Mouse (Mus musculus) megakaryocyte, embryonic 14.5 days (primary cell): ENCODE measurements around the gene Dnaja4. TPM values are rescaled to one million over a fixed set of nuclear protein-coding genes. Genes with fewer than 3 reads are reported as not detected.

Experiments
- H3K27me3 ChIP-seq: replicated peaks from 2 replicates; pipeline ENCODE3; 2012; ENCODE audit warnings: inconsistent platforms
- H3K36me3 ChIP-seq: replicated peaks from 2 replicates; pipeline ENCODE3; 2012; ENCODE audit warnings: low read length, inconsistent platforms, mixed read lengths
- H3K4me1 ChIP-seq: 2 replicates; pipeline ENCODE4 v1.6.1; 2012; ENCODE audit warnings: inconsistent platforms
- H3K4me3 ChIP-seq: replicated peaks from 2 replicates; pipeline ENCODE3; 2012; ENCODE audit warnings: moderate library complexity, mild to moderate bottlenecking, inconsistent platforms
- H3K9me3 ChIP-seq: 2 replicates; pipeline ENCODE4 v1.6.1; 2012; ENCODE audit warnings: inconsistent platforms
- FLI1 ChIP-seq: IDR thresholded peaks from 2 replicates; pipeline ENCODE4 v1.6.1; 2012; ENCODE audit warnings: low read length, inconsistent platforms, mixed read lengths
- GATA1 ChIP-seq: IDR thresholded peaks from 3 replicates; pipeline ENCODE4 v1.6.1; 2012; ENCODE audit warnings: mixed read lengths, low read length, inconsistent platforms, borderline replicate concordance
- polyA plus RNA-seq: library from polyadenylated mRNA; stranded (reverse); fragments of >175 nt; gene quantifications from 2 replicates; pipeline ENCODE4 v1.2.3, GENCODE M21; 2012; ENCODE audit warnings: low replicate concordance; ENCODE audit not compliant: insufficient read depth

Gene Dnaja4
- polyA plus RNA-seq, 1 experiment = 0.46 TPM

- Histone ChIP-seq H3K9me3 (no peaks in the 10 kb centered on the region), H3K36me3 (peaks cover 95% of the 10 kb centered on the region), H3K4me1 (no peaks in the 10 kb centered on the region), H3K27me3 (no peaks in the 10 kb centered on the region), H3K4me3 (no peak overlapping the region)
- TF ChIP-seq FLI1 (no peak), GATA1 (no peak)
Measured at GRCm38 (mm10) chr9:54717527-54717926, 18.9 kb downstream of the Dnaja4 start.

- Histone ChIP-seq H3K4me3 (no peak overlapping the region), H3K27me3 (no peaks in the 10 kb centered on the region), H3K36me3 (peaks cover 96% of the 10 kb centered on the region), H3K4me1 (no peaks in the 10 kb centered on the region), H3K9me3 (no peaks in the 10 kb centered on the region)
- TF ChIP-seq GATA1 = no peak
- no peak for TF ChIP-seq FLI1
Measured at GRCm38 (mm10) chr9:54722156-54722555, 23.5 kb downstream of the Dnaja4 start.

- H3K4me3 ChIP-seq = no peak overlapping the region
- TF ChIP-seq FLI1 = no peak
- TF ChIP-seq GATA1 = no peak
Measured at GRCm38 (mm10) chr9:54722596-54722995, 23.9 kb downstream of the Dnaja4 start.

GRCm38 (mm10) chr9:54726315-54726714 is 27.6 kb downstream of the Dnaja4 start:
- TF ChIP-seq GATA1 (no peak), FLI1 (no peak)
- no peaks in the 10 kb centered on the region; the same call in 1 of the 2 replicates for H3K4me1 ChIP-seq
- no peaks in the 10 kb centered on the region for H3K9me3 ChIP-seq
- H3K36me3 ChIP-seq = peaks cover 98% of the 10 kb centered on the region
- no peaks in the 10 kb centered on the region for H3K27me3 ChIP-seq
- H3K4me3 ChIP-seq = no peak overlapping the region

More at GRCm38 (mm10) chr9:54722596-54722995, 23.9 kb downstream of the Dnaja4 start:
- H3K4me1 ChIP-seq = no peaks in the 10 kb centered on the region
- peaks cover 96% of the 10 kb centered on the region for H3K36me3 ChIP-seq
- no peaks in the 10 kb centered on the region for H3K27me3 ChIP-seq
- no peaks in the 10 kb centered on the region for H3K9me3 ChIP-seq

GRCm38 (mm10) chr9:54732122-54732521 is 33.4 kb downstream of the Dnaja4 start:
- peaks cover 31% of the 10 kb centered on the region for H3K4me1 ChIP-seq
- H3K27me3 ChIP-seq = no peaks in the 10 kb centered on the region
- TF ChIP-seq FLI1 = no peak
- TF ChIP-seq GATA1 = no peak
- H3K4me3 ChIP-seq = no peak overlapping the region
- H3K9me3 ChIP-seq = no peaks in the 10 kb centered on the region
- H3K36me3 ChIP-seq = peaks cover 44% of the 10 kb centered on the region

GRCm38 (mm10) chr9:54733921-54734638 is 35.4 kb downstream of the Dnaja4 start, which contains the start of gene Wdr61:
Gene Wdr61 (minus strand): TSS chr9:54734519.
- H3K4me1 ChIP-seq = peaks cover 31% of the 10 kb centered on the region
- H3K9me3 ChIP-seq = no peaks in the 10 kb centered on the region
- no peak for TF ChIP-seq GATA1
- no peak for TF ChIP-seq FLI1
- H3K4me3 ChIP-seq = peak within 1 kb of the TSS; percentile 99
- peaks cover 24% of the 10 kb centered on the region for H3K36me3 ChIP-seq
- H3K27me3 ChIP-seq = peaks cover 4% of the 10 kb centered on the region

- Histone ChIP-seq H3K36me3 (peaks cover 18% of the 10 kb centered on the region), H3K4me3 (peak overlapping the region; percentile 99)
- TF ChIP-seq FLI1 = no peak
- TF ChIP-seq GATA1 = no peak
Measured at GRCm38 (mm10) chr9:54734639-54735252, 36.1 kb downstream of the Dnaja4 start.

GRCm38 (mm10) chr9:54736284-54736701 is 37.6 kb downstream of the Dnaja4 start:
- Histone ChIP-seq H3K4me1 (peaks cover 35% of the 10 kb centered on the region), H3K4me3 (peak overlapping the region; percentile 89), H3K27me3 (peaks cover 11% of the 10 kb centered on the region), H3K36me3 (peaks cover 4% of the 10 kb centered on the region), H3K9me3 (no peaks in the 10 kb centered on the region)
- TF ChIP-seq GATA1 (no peak), FLI1 (no peak)

More at GRCm38 (mm10) chr9:54734639-54735252, 36.1 kb downstream of the Dnaja4 start:
- H3K9me3 ChIP-seq = no peaks in the 10 kb centered on the region
- peaks cover 33% of the 10 kb centered on the region for H3K4me1 ChIP-seq
- peaks cover 7% of the 10 kb centered on the region for H3K27me3 ChIP-seq

- no peaks in the 10 kb centered on the region for H3K36me3 ChIP-seq
- no peaks in the 10 kb centered on the region for H3K9me3 ChIP-seq
- H3K4me1 ChIP-seq = peaks cover 23% of the 10 kb centered on the region
- H3K27me3 ChIP-seq = peaks cover 27% of the 10 kb centered on the region
- TF ChIP-seq GATA1 (no peak), FLI1 (no peak)
- no peak overlapping the region for H3K4me3 ChIP-seq
Measured at GRCm38 (mm10) chr9:54738376-54738775, 39.7 kb downstream of the Dnaja4 start.

- Histone ChIP-seq H3K36me3 (no peaks in the 10 kb centered on the region), H3K9me3 (no peaks in the 10 kb centered on the region), H3K4me3 (no peak overlapping the region), H3K27me3 (peaks cover 48% of the 10 kb centered on the region), H3K4me1 (peaks cover 12% of the 10 kb centered on the region)
- TF ChIP-seq GATA1 (no peak), FLI1 (no peak)
Measured at GRCm38 (mm10) chr9:54743891-54744290, 45.2 kb downstream of the Dnaja4 start.
